Mouse (Mus musculus) G1E-ER4 (cell line): ENCODE data around the gene Cks1b. TPM values are rescaled to one million over a fixed set of nuclear protein-coding genes. Genes with fewer than 3 reads are reported as not detected.

Source experiments
- GATA1 ChIP-seq: IDR thresholded peaks from one replicate; pipeline ENCODE4 v1.8.0; 2012; ENCODE audit warnings: low read length, inconsistent platforms
- polyA plus RNA-seq: library from polyadenylated mRNA; stranded (reverse); fragments of >175 nt; gene quantifications from 2 replicates; pipeline ENCODE4 v1.2.3, GENCODE M21; 2012

Cks1b gene
- polyA plus RNA-seq, 1 experiment = 87.0 TPM

GRCm38 (mm10) chr3:89382033-89382882 lies 35.9 kb downstream of the Cks1b start:
- TF ChIP-seq GATA1 = no peak

- TF ChIP-seq GATA1 = no peak
Observed at GRCm38 (mm10) chr3:89381233-89381632, 37.0 kb downstream of the Cks1b start.

DNA sequence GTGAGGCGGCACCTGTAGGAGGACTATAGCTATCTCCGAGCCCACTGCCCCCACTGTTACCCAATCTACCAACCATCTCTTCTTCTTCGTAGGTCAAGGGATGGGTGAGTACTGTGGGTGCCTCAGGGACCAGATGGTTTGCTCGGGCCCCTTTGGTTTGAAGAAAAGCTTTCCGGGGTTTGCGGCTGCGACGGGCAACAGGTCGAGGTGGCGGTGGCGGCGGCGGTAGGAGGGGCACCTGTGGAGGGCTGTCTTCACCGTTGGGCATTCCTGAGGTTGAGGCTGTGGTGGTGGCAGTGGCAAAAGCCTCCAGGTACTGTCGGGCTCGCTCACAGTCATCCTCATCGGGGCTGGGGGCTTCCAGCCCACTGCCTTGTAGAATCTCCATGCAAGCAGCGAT lies 37.5 kb downstream of the Cks1b start:
- no peak for TF ChIP-seq GATA1

- no peak for TF ChIP-seq GATA1
Observed at GRCm38 (mm10) chr3:89380291-89380690, 37.9 kb downstream of the Cks1b start.

- no peak for TF ChIP-seq GATA1
Observed at GRCm38 (mm10) chr3:89379388-89380131, 38.6 kb downstream of the Cks1b start.

DNA sequence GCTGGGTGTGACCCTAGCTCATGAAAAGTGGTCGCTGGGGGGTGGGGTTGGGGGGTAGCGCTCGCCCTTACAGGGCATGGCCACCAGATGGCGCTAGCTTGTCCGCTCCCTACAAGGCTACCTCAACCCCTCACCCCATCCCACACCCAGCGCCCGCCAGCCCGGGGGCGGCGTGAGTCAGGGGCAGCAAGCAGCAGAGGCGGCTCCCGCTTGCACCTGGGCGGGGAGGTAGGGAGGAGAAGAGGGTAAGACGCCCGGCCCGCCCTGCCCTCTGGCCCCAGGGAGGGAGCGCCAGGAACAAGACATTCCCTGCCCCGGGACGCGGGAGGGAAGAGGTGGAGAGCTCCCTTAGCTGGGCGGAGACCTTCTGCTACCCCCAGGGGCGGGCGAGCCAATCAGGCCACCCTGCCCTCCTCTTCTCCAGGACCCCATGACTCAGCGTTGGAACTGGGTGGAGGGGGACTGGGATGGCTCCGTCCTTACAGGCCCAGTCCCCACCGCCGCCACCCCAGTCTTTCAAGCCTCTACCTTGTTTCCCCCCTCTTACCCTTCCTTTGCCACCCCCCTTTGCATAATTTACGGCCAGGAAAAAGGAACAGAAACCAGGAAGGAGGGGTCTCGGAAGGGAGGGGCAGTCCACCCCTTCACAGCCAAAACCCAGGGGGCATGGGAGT lies 39.7 kb downstream of the Cks1b start:
- no peak for TF ChIP-seq GATA1

GRCm38 (mm10) chr3:89377831-89378230 lies 40.4 kb downstream of the Cks1b start:
- no peak for TF ChIP-seq GATA1

- no peak for TF ChIP-seq GATA1
Observed at GRCm38 (mm10) chr3:89373581-89374231, 44.5 kb downstream of the Cks1b start.

DNA sequence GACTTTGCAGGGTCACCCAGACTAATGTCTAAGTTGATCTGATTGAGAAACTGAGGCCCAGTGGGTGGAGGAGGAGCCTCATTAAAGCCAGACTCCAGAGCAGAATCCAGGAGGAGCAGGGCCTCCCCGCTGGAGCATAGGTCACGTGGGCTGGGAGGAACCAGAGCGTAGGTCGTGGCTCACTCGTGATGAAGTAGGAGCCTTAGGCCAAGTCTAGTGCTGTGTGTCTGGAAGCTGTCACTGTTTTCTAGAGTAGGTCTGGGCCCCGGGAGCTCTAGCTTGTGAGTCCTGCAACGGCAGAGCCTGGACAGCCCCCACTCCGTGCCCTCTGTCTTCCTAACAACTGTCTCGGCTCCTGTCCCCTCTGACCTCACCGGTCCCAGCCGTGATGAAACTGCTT lies 50.8 kb downstream of the Cks1b start:
- TF ChIP-seq GATA1 = no peak

DNA sequence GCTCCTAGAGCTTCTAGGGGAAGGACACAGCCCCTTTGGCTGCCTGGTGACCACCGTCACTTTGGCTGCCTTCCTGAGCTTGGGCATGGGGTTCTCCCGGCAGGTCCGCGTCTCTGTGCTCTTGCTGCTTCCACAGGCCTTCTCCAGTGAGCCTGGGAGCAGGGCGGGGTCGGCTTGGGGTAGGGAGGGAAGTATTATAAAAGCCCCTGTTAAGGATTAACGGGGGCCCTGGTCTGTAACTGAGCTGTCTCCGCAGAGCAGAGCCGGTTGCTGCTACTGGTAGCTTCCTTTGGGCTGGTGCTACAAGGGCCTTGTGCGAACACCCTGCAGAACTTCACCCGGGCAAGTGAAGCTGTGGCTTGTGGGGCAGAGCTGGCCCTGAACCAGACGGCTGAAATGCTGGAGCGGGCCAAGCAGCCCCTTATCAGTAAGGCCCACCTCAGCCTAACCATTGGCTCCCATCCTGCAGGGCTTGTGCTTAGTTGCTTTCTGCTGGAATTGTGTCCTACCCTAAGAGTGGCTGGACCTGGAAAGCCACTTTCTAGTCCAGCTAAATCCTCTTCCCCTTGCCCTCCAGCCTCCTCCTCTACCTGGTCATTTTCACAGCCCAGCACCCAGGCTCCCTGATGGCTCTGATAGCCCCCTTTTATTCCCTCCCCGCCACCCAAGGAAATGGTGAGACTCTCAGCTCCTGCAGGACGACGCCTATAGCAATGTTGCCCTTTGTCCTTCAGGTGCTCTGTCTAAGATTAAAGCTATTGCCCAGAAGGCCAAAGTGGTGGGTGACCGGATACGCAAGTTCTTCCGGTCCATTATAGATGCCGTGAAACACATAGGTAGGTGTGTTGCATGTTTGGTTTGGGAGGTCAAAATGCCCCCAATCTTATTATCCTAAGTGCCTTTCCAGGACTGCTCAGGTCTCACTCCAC lies 52.4 kb downstream of the Cks1b start:
- no peak for TF ChIP-seq GATA1

Other genes with a start within 250 kb of the Cks1b start
- gene Scamp3, start 240.9 kb downstream of the Cks1b start, polyA plus RNA-seq = 190 and 239 TPM in 2 replicates
- 7.3 and 13.1 TPM in 2 replicates for gene Fam189b, start 235.2 kb downstream of the Cks1b start, polyA plus RNA-seq
- gene Gba, start 215.5 kb downstream of the Cks1b start, polyA plus RNA-seq = 2.0 and 2.9 TPM in 2 replicates
- gene Thbs3, start 203.2 kb downstream of the Cks1b start, polyA plus RNA-seq = 0.19 and 0.37 TPM in 2 replicates
- 392 and 458 TPM in 2 replicates for gene Mtx1, start 191.3 kb downstream of the Cks1b start, polyA plus RNA-seq
- gene Muc1, start 189.3 kb downstream of the Cks1b start, polyA plus RNA-seq = 0.18 TPM in 1 of 2 replicates, not detected in the other
- gene Krtcap2, start 172.4 kb downstream of the Cks1b start, polyA plus RNA-seq = 135 and 200 TPM in 2 replicates
- gene Trim46, start 172.1 kb downstream of the Cks1b start, polyA plus RNA-seq = 2.4 and 2.8 TPM in 2 replicates
- gene Dpm3, start 159.0 kb downstream of the Cks1b start, polyA plus RNA-seq = 119 and 146 TPM in 2 replicates
- not detected in 2 replicates for gene Slc50a1, start 147.8 kb downstream of the Cks1b start, polyA plus RNA-seq
- gene Efna1, start 137.2 kb downstream of the Cks1b start, polyA plus RNA-seq = not detected in 2 replicates
- gene Efna3, start 95.4 kb downstream of the Cks1b start, polyA plus RNA-seq = not detected in 2 replicates
- gene Efna4, start 80.4 kb downstream of the Cks1b start, polyA plus RNA-seq = 0.04 and 0.09 TPM in 2 replicates
- not detected in 2 replicates for gene Adam15, start 68.4 kb downstream of the Cks1b start, polyA plus RNA-seq
- gene Dcst2, start 56.4 kb downstream of the Cks1b start, polyA plus RNA-seq = not detected in 2 replicates
- gene Dcst1, start 53.1 kb downstream of the Cks1b start, polyA plus RNA-seq = not detected in 2 replicates
- gene Zbtb7b, start 23.6 kb downstream of the Cks1b start, polyA plus RNA-seq = 39.1 and 39.3 TPM in 2 replicates
- 0.08 TPM in 1 of 2 replicates, not detected in the other for gene Lenep, start 15.6 kb downstream of the Cks1b start, polyA plus RNA-seq
- 12.0 and 24.0 TPM in 2 replicates for gene Flad1, start 6.5 kb downstream of the Cks1b start, polyA plus RNA-seq
- 138 and 171 TPM in 2 replicates for gene Shc1, start 60 bp upstream of the Cks1b start, polyA plus RNA-seq
- 160 and 240 TPM in 2 replicates for gene Pygo2, start 11.8 kb upstream of the Cks1b start, polyA plus RNA-seq
- 7.6 and 7.7 TPM in 2 replicates for gene Pbxip1, start 18.3 kb upstream of the Cks1b start, polyA plus RNA-seq
- 11.6 and 29.9 TPM in 2 replicates for gene Pmvk, start 36.2 kb upstream of the Cks1b start, polyA plus RNA-seq
- not detected in 2 replicates for gene Kcnn3, start 101.8 kb upstream of the Cks1b start, polyA plus RNA-seq